Mouse (Mus musculus): ENCODE measurements at regions not wholly inside any gene's neighbourhood (a gene's known extent, or its start where the extent isn't known, plus 50 kb on each side); places are given as distances from the start of the nearest gene placed in this dataset.

DNA sequence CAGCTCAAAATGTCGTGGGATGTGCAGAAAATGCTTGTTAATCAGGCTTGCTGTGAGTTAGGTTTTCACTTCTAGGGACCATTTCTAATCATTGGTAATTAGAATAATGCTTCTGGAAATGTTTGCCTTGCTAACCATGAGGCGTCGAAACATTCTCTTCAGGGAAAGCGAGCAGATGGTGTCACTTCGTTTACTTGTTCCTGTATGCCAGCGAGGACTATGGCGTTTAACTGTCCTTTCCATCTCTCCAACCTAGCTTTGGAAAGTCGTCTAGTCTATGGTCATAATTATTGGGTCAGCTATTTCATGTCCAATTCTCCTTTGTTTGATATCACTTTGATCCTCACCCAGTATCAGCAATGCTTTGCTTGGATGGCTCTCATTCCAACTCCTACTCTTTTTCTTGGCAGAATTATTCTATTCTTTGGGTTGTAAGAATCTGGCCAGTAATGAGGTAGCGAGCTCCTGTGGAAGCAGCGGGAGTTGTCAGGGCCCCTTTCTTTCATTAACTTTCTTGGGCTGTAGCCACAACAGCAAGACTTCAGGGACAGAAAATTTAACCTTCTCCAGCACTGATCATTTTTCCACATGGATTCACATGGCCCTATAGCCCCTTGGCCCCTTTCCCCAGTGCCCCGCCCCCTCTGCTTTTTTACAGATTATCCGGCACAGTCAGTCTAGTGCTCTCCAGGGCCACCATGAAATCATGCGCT is 374.0 kb upstream of the Plscr5 start:
- CTCF ChIA-PET = no interaction called here

DNA sequence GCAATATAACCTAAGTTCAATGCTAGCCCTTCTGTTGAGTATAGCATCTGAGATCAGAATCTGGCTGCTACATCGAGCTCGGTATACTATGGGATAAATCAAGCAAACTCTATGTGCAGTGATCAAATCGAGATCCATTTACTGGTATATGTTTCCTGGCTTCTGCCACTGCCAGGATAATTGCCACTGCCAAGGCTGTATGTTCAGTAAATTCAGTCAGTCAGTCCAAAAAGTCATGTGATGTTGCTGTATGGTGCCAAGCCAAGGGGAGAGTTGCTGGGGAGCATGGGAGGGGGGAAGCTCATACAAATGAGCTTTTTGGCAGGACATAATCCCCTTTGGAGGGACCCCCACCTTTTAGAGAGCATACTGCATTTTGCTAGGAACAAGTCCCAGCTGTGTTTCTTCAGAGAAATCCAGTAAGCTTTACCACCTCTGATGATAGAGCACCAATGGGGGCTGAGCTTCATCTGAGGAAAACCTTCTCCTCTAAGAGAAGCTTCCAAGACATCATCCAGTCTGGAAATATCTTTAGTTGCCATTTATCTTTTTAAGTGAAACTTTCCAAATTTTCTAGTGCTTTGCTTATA is 389.3 kb upstream of the Plscr5 start:
- CTCF ChIA-PET = no interaction called here

GRCm38 (mm10) chr9:91798837-91799225 is 393.9 kb upstream of the Plscr5 start:
- CTCF ChIA-PET = no interaction called here

DNA sequence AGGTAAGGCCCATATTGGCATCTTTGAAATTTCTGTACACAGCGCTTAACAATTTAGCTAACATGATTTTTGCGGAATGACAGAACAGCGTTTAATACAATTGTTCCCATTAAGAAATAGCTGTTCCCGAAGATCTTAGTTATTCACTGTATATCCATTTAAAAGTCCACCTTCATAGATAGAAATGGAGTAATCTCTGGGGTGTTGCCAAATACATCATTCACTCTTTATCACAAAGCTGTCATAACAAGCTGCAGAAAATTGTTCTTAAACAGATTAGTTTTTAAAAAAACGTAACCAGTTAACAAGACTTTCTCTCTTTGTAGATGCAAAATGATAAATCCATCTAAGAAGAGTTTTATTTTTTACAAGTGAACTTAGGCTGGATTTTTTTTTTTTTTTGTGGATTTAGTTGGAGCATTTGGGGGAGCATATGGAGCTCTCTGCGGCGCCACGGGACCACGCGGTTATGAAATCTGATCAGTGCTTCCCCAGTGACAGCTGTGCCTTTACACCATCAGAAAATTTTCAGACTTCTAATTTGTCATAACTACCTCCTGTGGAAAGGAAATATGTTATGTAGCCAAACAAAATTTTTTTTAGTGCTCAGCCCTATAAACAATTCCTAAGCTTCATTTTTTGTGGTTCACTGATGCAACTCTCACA is 394.4 kb upstream of the Plscr5 start:
- CTCF ChIA-PET = no interaction called here

- CTCF ChIA-PET = no interaction called here
These were observed 395.8 kb upstream of the Plscr5 start for GRCm38 (mm10) chr9:91796976-91797375.

- CTCF ChIA-PET = no interaction called here
These were observed 387.3 kb upstream of the Zic1 start for GRCm38 (mm10) chr9:91752935-91753334.

DNA sequence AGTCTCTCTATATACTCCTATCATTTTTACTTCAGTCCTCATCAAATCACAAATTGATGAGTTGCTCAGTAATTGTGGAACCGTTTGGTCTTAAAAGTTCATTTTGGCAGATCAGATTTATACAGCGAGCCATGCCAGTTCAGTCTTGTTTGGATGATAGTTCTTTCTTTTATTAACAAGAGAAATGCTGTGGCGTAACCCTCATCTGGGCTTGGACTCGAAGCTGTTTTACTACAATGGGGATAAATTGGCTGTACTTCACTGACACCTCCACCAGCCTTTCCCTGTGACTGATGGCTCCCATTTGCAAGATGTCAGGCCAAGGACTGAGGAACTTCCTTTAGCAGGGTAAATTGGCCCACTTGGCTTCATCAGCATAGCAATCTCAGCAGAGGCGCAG is 345.5 kb upstream of the Zic1 start:
- CTCF ChIA-PET = no interaction called here

GRCm38 (mm10) chr9:91680859-91681258 is 315.2 kb upstream of the Zic1 start:
- CTCF ChIA-PET = no interaction called here

- CTCF ChIA-PET = no interaction called here
These were observed 301.1 kb upstream of the Zic1 start for GRCm38 (mm10) chr9:91666667-91667066.

DNA sequence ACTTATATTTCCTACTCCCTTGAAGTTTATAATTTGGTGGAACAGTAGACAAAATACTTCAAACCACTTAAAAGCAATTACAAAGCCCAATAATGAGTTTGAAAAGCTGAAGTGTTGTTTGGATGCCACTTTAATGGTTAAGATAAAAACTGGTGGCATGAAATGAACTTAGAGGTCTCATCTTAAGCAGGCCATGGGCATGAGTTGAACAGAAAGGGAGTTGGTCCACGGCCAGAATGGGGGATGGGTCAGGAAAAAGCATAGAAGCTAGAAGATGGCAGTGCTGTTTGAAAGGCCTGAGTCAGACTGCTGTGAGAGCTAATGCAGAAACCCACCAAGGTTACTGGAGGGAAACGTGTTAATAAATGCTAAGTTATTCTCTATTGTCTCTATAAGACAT is 294.5 kb upstream of the Zic1 start:
- CTCF ChIA-PET = interaction anchor here (0.6 kb wide), 1 partner anchor 120 kb away, joined by 8 read pairs; no protein-coding TSS in a partner anchor

DNA sequence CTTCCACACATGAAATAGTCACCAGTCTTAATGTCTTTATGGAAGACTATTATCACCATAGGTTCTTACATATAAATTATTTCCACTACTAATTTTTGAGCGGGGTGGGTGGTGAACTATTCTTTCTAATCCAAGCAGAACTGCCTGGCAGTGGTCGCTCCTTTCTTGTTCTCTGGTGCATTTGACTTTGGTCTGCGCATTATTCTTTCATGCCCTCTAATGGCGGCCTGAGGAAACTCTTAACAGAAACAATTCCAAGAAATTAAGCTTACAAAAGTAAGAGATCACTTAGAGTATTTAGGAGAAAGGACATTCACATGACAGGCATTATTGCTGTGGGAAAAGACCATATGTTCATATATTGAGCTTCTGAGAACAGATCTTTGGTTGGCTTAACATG is 288.5 kb upstream of the Zic1 start:
- CTCF ChIA-PET = no interaction called here

DNA sequence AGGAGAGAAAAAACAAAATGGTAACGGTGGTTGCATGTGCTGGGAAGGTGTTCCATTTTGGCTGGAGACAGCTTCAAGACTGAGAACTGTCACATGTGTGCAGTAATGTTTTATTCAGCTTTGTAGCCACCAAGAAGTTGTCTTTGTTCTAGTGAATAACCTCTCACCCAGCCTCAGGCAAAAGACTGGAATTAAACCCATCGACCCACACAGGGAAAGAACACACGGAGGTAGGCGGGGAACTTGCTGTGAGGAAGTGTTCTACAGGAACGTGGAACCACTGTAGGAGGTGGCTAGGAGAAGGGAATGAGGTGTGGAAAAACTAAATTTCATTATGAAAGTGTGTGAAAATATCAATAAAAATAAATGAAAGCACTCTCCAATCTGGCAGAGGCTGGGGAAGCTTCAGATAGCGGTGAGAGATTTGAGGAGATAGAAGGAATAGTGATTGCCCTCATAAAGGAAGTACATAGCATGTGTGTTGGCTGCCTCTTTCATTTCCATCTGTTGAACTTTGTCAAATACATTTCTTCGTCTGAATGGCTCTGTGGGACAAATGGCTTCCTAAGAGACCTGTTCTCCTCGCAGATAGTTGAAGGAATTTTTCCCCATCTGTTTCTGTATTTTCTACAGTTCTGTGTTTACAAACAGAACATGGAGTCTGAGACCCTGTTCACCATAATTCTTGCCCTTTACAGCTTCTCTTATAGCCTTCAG is 286.9 kb upstream of the Zic1 start:
- CTCF ChIA-PET = no interaction called here

DNA sequence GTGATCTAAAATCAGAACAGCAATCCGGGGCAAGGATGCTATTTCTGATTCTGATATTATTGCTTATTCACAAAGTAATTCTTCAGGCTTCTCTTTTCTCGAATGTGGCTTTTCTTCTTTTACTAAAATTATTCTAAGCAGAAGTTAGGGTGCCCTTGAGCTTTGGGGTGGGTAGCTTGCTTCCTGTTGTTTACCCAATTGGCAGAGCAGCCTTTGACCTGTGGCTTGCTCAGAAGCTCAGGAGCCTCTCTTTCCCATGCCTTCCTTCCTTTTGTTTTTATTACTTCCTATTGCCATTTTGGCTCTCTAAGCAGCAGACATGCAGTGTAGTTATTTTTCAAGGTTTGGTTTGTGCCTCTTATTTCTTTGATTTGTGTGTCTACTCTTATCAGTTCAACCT is 244.8 kb upstream of the Zic1 start:
- CTCF ChIA-PET = no interaction called here

- CTCF ChIA-PET = interaction anchor here (0.5 kb wide), 1 partner anchor 276 kb away, joined by 3 read pairs; no protein-coding TSS in a partner anchor
These were observed 244.0 kb upstream of the Zic1 start for GRCm38 (mm10) chr9:91609457-91610166.

DNA sequence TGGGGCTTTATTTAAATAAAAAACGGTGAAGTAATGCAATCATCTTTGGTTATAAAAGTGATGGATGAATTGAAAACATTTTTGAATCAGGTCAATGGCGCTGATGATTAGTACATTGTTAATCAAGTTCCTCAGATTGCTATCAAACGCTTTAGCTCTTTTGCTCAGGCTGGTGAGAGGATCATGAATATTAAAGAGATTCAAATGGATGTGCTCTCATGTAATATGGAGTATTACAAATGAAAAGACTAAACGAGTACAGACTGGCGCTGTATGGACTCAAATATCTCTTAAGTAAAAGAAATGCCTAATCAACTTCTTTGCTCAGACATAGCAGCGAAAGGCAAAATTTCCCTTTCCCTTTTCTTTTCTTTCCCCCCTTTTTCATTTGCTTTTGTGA is 236.1 kb upstream of the Zic1 start:
- CTCF ChIA-PET = no interaction called here

GRCm38 (mm10) chr9:91591915-91592314 is 226.3 kb upstream of the Zic1 start:
- CTCF ChIA-PET = no interaction called here

DNA sequence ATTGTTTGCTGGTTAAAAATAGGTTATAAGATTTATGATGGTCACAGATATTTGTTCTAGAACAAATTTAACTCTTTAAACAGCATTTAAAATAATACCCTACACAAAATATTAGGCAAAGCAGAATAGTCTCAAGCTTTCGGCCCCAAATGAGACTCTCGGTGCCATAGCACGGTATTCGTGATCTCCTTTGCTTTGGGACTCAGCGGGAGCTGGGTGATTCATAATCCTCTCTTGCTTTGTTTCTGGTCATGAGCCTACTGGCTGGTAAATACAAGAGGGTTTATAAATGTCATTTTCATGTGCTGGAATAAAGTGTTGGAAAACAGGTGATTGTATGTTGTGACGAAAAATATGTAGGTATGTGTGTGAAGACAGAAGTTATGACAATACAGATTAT is 223.1 kb upstream of the Zic1 start:
- CTCF ChIA-PET = no interaction called here

GRCm38 (mm10) chr9:91587861-91588260 is 222.3 kb upstream of the Zic1 start:
- CTCF ChIA-PET = no interaction called here

DNA sequence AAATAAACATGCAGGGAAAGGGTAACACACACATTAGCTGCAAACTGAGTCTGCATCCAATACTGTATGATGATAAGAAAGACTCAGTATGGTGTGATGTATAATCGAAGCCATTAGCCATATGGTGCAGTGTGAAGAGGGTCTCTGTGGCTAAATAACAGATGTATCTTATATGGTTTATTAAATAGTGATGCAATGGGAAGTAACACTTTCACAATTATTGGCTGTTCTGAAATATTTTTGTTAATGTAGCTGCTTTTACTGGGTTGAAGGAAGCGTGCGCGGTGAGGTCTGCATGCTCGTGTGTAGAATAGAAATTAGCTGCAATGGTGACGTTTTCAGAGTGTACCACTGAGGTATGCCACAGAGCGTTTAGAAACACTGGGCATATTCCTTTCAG is 221.7 kb upstream of the Zic1 start:
- CTCF ChIA-PET = no interaction called here

DNA sequence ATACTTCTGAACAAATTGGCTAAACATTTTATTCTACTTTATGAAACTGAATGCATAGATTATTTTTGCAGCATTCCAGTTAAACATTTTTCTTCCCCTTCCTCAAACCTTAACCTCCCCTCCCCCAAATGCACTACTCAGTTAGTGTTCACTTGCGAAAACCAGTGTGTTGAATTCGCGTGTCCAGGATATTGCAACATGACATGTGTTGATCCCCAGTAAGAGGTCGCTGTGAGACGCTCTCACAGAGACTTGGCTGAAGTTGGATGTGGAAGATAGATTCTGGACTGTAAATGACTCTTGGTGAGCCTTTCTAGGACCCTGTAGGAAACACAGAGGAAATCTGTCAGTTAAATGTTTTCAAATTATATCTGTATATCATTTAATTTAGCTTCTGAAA is 221.0 kb upstream of the Zic1 start:
- CTCF ChIA-PET = no interaction called here

DNA sequence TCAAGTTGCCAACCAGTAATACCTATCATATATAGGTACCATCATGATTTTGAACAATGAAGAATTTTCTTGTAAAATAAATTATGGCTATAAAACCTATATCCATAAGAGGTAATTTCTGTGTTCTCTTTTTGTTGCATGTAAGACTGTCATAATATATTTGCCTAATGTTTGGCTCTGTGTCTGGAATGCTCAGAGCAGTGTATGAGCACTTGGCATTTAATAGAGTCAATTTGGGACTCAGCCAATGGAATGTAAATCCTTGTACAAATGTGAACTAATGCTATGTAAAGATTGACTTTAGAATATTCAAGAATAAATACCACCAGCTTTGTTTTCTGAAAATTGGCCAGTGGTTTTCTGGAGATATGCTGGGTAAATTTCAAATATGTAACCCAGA is 208.5 kb upstream of the Zic1 start:
- CTCF ChIA-PET = no interaction called here

DNA sequence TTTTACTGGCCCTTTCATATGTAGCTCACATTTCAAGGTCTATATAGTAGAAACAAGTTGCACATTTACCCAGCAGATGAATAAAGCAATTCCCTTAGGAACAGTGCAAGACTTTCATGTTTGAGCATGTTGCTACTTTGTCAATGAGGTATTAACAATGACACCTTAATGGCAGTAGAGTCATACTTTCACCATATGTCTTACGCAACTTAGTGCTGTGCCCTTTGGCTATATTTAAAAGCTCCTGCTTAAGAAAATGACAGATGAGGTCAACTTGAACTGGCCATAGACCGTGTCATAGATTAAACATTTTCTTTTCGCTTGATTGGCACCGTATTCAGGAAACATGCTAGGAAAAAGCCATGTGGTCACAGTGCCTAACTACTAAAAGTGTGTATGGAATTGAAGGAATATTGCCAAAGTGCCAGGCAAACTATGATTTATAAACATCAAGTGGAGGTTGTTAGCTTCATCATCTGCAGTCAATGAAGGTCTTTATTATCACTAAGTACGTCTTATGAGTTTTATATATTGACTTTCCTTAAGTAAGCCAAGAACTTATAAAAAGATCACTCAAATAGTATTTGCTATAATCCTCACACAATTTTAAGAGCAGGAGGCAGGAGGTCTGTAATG is 200.5 kb upstream of the Zic1 start:
- CTCF ChIA-PET = no interaction called here

Data from spleen, embryonic (tissue).